Mouse (Mus musculus): ENCODE data around the gene Sp1. TPM values are rescaled to one million over a fixed set of nuclear protein-coding genes. Genes with fewer than 3 reads are reported as not detected.

Sp1 gene
- polyA plus RNA-seq, 1 experiment from 2014 or later, result 4.7 TPM

- ATAC-seq (ENCODE audit: low FRiP score, low TSS enrichment) (no peak), DNase-seq (ENCODE audit: low spot score) (no peak)
- H3K27me3 ChIP-seq (ENCODE audit: control insufficient read depth, insufficient read depth, low read length), result no peaks in the 10 kb centered on the region
- 57% methylated on average over 2 of the region's 2 CpGs for WGBS
- H3K4me3 ChIP-seq (ENCODE audit: low read depth, low read length), result no peak overlapping the region
- H3K36me3 ChIP-seq (ENCODE audit: control insufficient read depth, insufficient read depth, low read length), result no peaks in the 10 kb centered on the region; the same call in 1 of the 2 replicates
- no peaks in the 10 kb centered on the region for H3K4me1 ChIP-seq (replicated peaks; ENCODE audit: control insufficient read depth, insufficient read depth)
- no peaks in the 10 kb centered on the region for H3K9me3 ChIP-seq (ENCODE audit: control insufficient read depth, low read length)
- H3K9ac ChIP-seq (ENCODE audit: low read length), result no peak overlapping the region
- TF ChIP-seq EP300 (optimal IDR thresholded peaks at IDR 0.05) (no peak), CTCF (IDR thresholded peaks at IDR 0.05; ENCODE audit: low read depth) (no peak)
- H3K4me2 ChIP-seq (replicated peaks; ENCODE audit: low read depth), result no peak overlapping the region
- no peak overlapping the region for H3K27ac ChIP-seq (replicated peaks)
These were observed 67.3 kb downstream of the Sp1 start for GRCm38 (mm10) chr15:102473246-102473645.

DNA sequence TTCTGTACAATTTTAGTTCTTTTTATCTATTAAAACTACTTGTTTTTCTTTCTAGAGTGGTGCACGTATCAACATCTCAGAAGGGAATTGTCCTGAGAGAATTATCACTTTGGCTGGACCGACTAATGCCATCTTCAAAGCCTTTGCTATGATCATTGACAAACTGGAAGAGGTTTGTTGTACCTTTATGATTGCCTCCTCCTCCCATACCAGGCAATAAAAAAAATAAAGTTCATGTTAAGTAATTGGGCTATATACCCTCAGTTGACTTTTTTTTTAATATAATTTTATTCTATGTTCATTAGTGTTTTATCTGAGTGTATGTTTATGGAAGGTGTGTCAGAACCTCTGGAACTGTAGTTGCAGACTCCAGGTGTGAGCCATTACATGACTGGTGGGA lies 68.6 kb downstream of the Sp1 start:
- no peak for TF ChIP-seq EP300 (optimal IDR thresholded peaks at IDR 0.05)
- no peak for TF ChIP-seq CTCF (IDR thresholded peaks at IDR 0.05; ENCODE audit: low read depth)
- no peaks in the 10 kb centered on the region for H3K27me3 ChIP-seq (ENCODE audit: control insufficient read depth, insufficient read depth, low read length)
- H3K36me3 ChIP-seq (ENCODE audit: control insufficient read depth, insufficient read depth, low read length), result no peaks in the 10 kb centered on the region; the same call in 1 of the 2 replicates
- WGBS, result 92% methylated on average over 2 of the region's 2 CpGs
- no peak overlapping the region for H3K4me3 ChIP-seq (ENCODE audit: low read depth, low read length)
- no peaks in the 10 kb centered on the region for H3K9me3 ChIP-seq (ENCODE audit: control insufficient read depth, low read length)
- no peak for DNase-seq (ENCODE audit: low spot score)
- H3K4me2 ChIP-seq (replicated peaks; ENCODE audit: low read depth), result no peak overlapping the region
- H3K27ac ChIP-seq (replicated peaks), result no peak overlapping the region
- H3K4me1 ChIP-seq (replicated peaks; ENCODE audit: control insufficient read depth, insufficient read depth), result no peaks in the 10 kb centered on the region
- no peak overlapping the region for H3K9ac ChIP-seq (ENCODE audit: low read length)
- ATAC-seq (ENCODE audit: low FRiP score, low TSS enrichment), result no peak

DNA sequence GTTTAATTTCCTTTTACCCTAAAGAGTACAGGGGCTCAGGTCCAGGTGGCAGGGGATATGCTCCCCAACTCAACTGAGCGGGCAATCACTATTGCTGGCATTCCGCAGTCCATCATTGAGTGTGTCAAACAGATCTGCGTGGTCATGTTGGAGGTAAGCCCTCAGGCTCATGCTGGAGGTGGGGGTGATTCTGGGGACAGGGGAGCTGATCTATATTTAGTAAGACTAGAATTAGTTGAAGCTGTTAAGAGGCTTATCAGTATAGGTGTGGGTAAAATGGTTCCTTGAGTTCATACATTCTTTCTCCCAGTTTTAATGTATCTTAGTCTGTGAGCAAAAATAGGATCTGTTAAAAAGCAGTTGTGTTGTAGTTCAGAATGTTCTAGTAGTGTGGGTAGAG lies 77.2 kb downstream of the Sp1 start:
- H3K36me3 ChIP-seq (ENCODE audit: control insufficient read depth, insufficient read depth, low read length), result peaks cover 22% of the 10 kb centered on the region

GRCm38 (mm10) chr15:102485853-102486252 lies 79.9 kb downstream of the Sp1 start:
- H3K27me3 ChIP-seq (ENCODE audit: control insufficient read depth, insufficient read depth, low read length), result no peaks in the 10 kb centered on the region
- WGBS, result 91% methylated on average over 12 of the region's 12 CpGs
- ATAC-seq (ENCODE audit: low FRiP score, low TSS enrichment) (no peak), DNase-seq (ENCODE audit: low spot score) (no peak)
- no peak overlapping the region for H3K4me2 ChIP-seq (replicated peaks; ENCODE audit: low read depth)
- H3K9me3 ChIP-seq (ENCODE audit: control insufficient read depth, low read length), result no peaks in the 10 kb centered on the region
- H3K27ac ChIP-seq (replicated peaks), result no peak overlapping the region
- H3K4me1 ChIP-seq (replicated peaks; ENCODE audit: control insufficient read depth, insufficient read depth), result no peaks in the 10 kb centered on the region
- H3K36me3 ChIP-seq (ENCODE audit: control insufficient read depth, insufficient read depth, low read length), result peaks cover 36% of the 10 kb centered on the region
- no peak overlapping the region for H3K4me3 ChIP-seq (ENCODE audit: low read depth, low read length)
- no peak overlapping the region for H3K9ac ChIP-seq (ENCODE audit: low read length)
- TF ChIP-seq EP300 (optimal IDR thresholded peaks at IDR 0.05) (no peak), CTCF (IDR thresholded peaks at IDR 0.05; ENCODE audit: low read depth) (no peak)

More for the DNA sequence above, 77.2 kb downstream of the Sp1 start:
- H3K4me2 ChIP-seq (replicated peaks; ENCODE audit: low read depth), result no peak overlapping the region
- no peaks in the 10 kb centered on the region for H3K9me3 ChIP-seq (ENCODE audit: control insufficient read depth, low read length)
- no peak overlapping the region for H3K4me3 ChIP-seq (ENCODE audit: low read depth, low read length)
- DNase-seq (ENCODE audit: low spot score), result no peak
- ATAC-seq (ENCODE audit: low FRiP score, low TSS enrichment), result no peak
- TF ChIP-seq CTCF (IDR thresholded peaks at IDR 0.05; ENCODE audit: low read depth) (no peak), EP300 (optimal IDR thresholded peaks at IDR 0.05) (no peak)
- WGBS, result 75% methylated on average over 3 of the region's 3 CpGs
- H3K9ac ChIP-seq (ENCODE audit: low read length), result no peak overlapping the region
- H3K27me3 ChIP-seq (ENCODE audit: control insufficient read depth, insufficient read depth, low read length), result no peaks in the 10 kb centered on the region
- H3K27ac ChIP-seq (replicated peaks), result no peak overlapping the region
- H3K4me1 ChIP-seq (replicated peaks; ENCODE audit: control insufficient read depth, insufficient read depth), result no peaks in the 10 kb centered on the region

Other genes starting within 250 kb of the Sp1 start
- 19.9 and 20.2 TPM in 2 replicates for gene Zfp740, start 202.9 kb upstream of the Sp1 start, polyA plus RNA-seq (2015; fragmentation: Nextera tagmentation; extraction: Ambion mirVana)
- 32.1 and 39.4 TPM in 2 replicates for gene Csad, start 201.4 kb upstream of the Sp1 start, polyA plus RNA-seq (2015; fragmentation: Nextera tagmentation; extraction: Ambion mirVana)
- gene Itgb7, start 174.2 kb upstream of the Sp1 start, polyA plus RNA-seq (2015; fragmentation: Nextera tagmentation; extraction: Ambion mirVana), result 1.2 TPM in 2 replicates
- gene Rarg, start 148.6 kb upstream of the Sp1 start, polyA plus RNA-seq (2015; fragmentation: Nextera tagmentation; extraction: Ambion mirVana), result 27.2 and 34.6 TPM in 2 replicates
- 0.10 and 0.12 TPM in 2 replicates for gene Gm9918, start 135.6 kb upstream of the Sp1 start, polyA plus RNA-seq (2015; fragmentation: Nextera tagmentation; extraction: Ambion mirVana)
- 81.6 and 83.6 TPM in 2 replicates for gene Mfsd5, start 126.7 kb upstream of the Sp1 start, polyA plus RNA-seq (2015; fragmentation: Nextera tagmentation; extraction: Ambion mirVana)
- 2.2 and 4.0 TPM in 2 replicates for gene Espl1, start 109.9 kb upstream of the Sp1 start, polyA plus RNA-seq (2015; fragmentation: Nextera tagmentation; extraction: Ambion mirVana)
- gene Pfdn5, start 80.0 kb upstream of the Sp1 start, polyA plus RNA-seq (2015; fragmentation: Nextera tagmentation; extraction: Ambion mirVana), result 321 and 336 TPM in 2 replicates
- gene Myg1, start 74.4 kb upstream of the Sp1 start, polyA plus RNA-seq (2015; fragmentation: Nextera tagmentation; extraction: Ambion mirVana), result 39.7 and 44.8 TPM in 2 replicates
- gene Aaas, start 55.4 kb upstream of the Sp1 start, polyA plus RNA-seq (2015; fragmentation: Nextera tagmentation; extraction: Ambion mirVana), result 21.1 and 21.7 TPM in 2 replicates
- gene Sp7, start 39.0 kb upstream of the Sp1 start, polyA plus RNA-seq (2015; fragmentation: Nextera tagmentation; extraction: Ambion mirVana), result 0.40 and 0.41 TPM in 2 replicates
- gene Amhr2, start 39.2 kb downstream of the Sp1 start, polyA plus RNA-seq (2015; fragmentation: Nextera tagmentation; extraction: Ambion mirVana), result 0.42 and 0.80 TPM in 2 replicates
- gene Prr13, start 52.9 kb downstream of the Sp1 start, polyA plus RNA-seq (2015; fragmentation: Nextera tagmentation; extraction: Ambion mirVana), result 339 and 365 TPM in 2 replicates
- 90.7 and 96.2 TPM in 2 replicates for gene Pcbp2, start 64.4 kb downstream of the Sp1 start, polyA plus RNA-seq (2015; fragmentation: Nextera tagmentation; extraction: Ambion mirVana)
- gene Gm10337, start 97.6 kb downstream of the Sp1 start, polyA plus RNA-seq (2015; fragmentation: Nextera tagmentation; extraction: Ambion mirVana), result not detected in 2 replicates
- 3.3 and 3.9 TPM in 2 replicates for gene Map3k12, start 110.9 kb downstream of the Sp1 start, polyA plus RNA-seq (2015; fragmentation: Nextera tagmentation; extraction: Ambion mirVana)
- 41.7 and 44.3 TPM in 2 replicates for gene Tarbp2, start 112.0 kb downstream of the Sp1 start, polyA plus RNA-seq (2015; fragmentation: Nextera tagmentation; extraction: Ambion mirVana)
- 1.1 and 1.3 TPM in 2 replicates for gene Npff, start 118.8 kb downstream of the Sp1 start, polyA plus RNA-seq (2015; fragmentation: Nextera tagmentation; extraction: Ambion mirVana)
- not detected in 2 replicates for gene Gm28047, start 218.9 kb downstream of the Sp1 start, polyA plus RNA-seq (2015; fragmentation: Nextera tagmentation; extraction: Ambion mirVana)
- gene Atf7, start 219.3 kb downstream of the Sp1 start, polyA plus RNA-seq (2015; fragmentation: Nextera tagmentation; extraction: Ambion mirVana), result 17.0 and 17.3 TPM in 2 replicates

Measured in stomach, postnatal 0 days (tissue).